Mouse (Mus musculus) neural tube, postnatal 0 days (tissue): ENCODE results near the gene Gm11563. TPM values are rescaled to one million over a fixed set of nuclear protein-coding genes. Genes with fewer than 3 reads are reported as not detected.

Experiments used
- polyA plus RNA-seq: library from polyadenylated mRNA; unstranded; fragments of >200 nt; fragmentation: Nextera tagmentation; extraction: Ambion mirVana; gene quantifications from 2 replicates; pipeline ENCODE4 v1.2.1, GENCODE M21; 2015

Gene Gm11563
- not detected in 2 replicates for polyA plus RNA-seq

GRCm38 (mm10) chr11:99658467-99659010 is at the start of gene Gm11563:
Gm11563 (minus strand) TSS chr11:99658960.

DNA sequence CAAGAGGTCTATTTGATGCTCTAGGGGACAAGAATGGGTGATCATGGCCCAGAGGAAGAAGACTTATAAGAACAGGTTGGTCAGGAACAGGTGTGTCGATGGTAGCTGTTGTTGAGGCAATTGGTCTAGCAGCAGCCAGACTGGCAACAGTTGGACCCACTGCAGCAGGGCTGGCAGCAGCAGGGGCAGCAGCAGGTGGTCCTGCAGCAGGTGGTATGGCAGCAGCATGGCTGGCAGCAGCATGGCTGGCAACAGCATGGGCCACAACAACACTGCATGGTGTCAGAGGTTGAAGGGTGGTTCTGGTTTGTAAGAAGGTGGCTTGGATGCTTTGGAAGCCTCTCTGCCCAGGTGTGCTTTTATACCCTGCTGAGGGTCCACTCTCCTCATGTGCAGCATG is 31.7 kb upstream of the Gm11563 start, which contains the start of gene Gm14190:
Gm14190 (minus strand) TSS at position 278 of the 400 bp plus-strand sequence.

GRCm38 (mm10) chr11:99665860-99666259 is 7.1 kb upstream of the Gm11563 start, which contains the start of gene Krtap4-6:
Krtap4-6 (minus strand) TSS chr11:99665960.

DNA sequence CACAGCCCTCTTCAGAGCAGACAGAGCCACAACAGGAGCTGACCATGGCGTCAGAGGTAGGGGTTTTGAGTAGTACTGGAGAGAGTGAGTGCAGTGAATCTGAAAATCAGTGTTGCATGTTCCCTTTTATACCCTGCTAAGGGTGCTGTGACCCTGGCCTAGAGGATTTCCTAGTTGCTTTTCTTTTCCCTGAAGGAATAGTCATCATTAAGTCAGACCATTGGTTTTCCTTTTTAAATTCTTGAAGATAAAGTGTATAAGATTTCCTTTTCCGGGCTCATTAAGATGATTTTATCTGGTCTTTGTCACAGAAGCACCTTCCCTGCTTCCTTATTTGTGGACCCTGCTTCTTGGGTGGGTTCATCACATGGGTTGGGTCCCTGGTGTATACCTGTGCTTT is 8.6 kb downstream of the Gm11563 start, which contains the start of gene Gm11555:
Gm11555 (minus strand) TSS at position 101 of the 400 bp plus-strand sequence.

GRCm38 (mm10) chr11:99643635-99644139 is 15.1 kb downstream of the Gm11563 start, which contains the start of gene Krtap4-7:
Krtap4-7 (minus strand) TSS chr11:99644089.

GRCm38 (mm10) chr11:99634653-99635134 is 24.1 kb downstream of the Gm11563 start, which contains the start of gene Krtap4-2:
Krtap4-2 (minus strand) TSS chr11:99635084.

DNA sequence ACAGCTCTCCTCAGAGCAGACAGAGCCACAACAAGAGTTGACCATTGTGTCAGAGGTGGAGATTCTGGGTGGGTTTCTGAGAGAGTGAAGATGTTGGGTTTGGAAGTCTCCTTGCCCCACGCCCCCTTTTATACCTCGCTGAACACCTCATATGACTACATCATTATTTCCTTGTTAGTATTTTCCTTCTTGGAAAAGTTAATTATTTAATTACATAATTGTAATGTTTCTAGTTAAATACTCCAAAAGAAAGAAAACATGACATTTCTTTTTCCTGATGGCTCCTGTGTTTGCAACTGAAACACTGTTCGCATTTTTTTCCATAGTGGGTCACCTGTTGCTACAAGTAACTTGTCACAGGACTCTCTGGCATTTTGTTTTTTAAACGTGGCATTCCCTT is 30.6 kb downstream of the Gm11563 start, which contains the start of gene Krtap4-1:
Krtap4-1 (minus strand) TSS at position 101 of the 400 bp plus-strand sequence.

GRCm38 (mm10) chr11:99620335-99620734 is 38.4 kb downstream of the Gm11563 start, which contains the start of gene Gm11562:
Gm11562 (minus strand) TSS chr11:99620435.

DNA sequence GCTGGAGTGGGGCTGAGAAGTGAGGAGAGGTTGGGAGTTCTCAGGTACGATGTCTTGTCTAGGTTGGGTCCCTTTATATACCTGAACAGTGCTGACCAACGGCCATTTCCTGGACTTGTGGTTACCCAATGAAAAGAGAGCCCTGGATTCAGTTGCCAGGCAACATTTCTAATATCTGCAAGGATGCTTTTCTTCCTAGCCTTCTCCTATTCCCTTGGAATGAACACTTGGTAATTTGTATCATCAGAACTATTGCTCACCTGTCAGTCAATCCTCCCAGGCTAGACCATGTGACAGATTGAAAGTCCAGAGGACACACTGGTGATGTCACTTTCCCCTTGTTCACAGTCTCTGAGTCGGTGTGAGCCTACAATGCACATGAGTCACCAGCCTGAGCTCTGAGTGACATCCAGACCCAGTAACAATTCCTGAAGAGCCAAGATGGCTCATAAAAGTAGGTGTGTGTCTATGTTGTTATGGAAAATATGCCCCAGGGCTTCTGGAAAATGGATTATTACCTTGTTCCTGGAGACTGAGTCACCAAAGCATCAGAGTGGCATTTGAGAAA is 43.9 kb downstream of the Gm11563 start, which contains the start of gene Krtap2-4:
Krtap2-4 (minus strand) TSS at position 51 of the 568 bp plus-strand sequence.

DNA sequence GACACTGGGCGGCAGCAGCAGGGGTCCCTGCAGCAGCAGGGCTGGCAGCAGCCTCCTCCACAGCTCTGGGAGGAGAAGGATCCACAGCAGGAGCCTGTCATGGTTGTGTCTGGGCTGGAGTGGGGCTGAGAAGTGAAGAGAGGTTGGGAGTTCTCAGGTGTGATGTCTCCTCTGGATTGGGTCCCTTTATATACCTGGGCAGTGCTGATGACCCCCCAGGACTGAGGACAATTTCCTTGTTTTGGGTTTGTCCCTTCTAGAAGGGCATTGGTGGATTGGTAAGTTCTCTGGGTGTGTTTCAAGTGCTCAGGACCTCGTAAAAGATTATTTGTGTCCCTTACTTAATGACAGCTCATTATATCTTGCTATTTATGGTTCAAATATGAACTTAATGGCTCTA is 48.7 kb downstream of the Gm11563 start, which contains the start of gene Gm11937:
Gm11937 (minus strand) TSS at position 101 of the 400 bp plus-strand sequence.

Other genes starting within 250 kb of the Gm11563 start
- 0.21 and 0.27 TPM in 2 replicates for gene Krt12, start 236.7 kb downstream of the Gm11563 start, polyA plus RNA-seq
- 0.08 and 0.19 TPM in 2 replicates for gene Krt20, start 220.8 kb downstream of the Gm11563 start, polyA plus RNA-seq
- 0.33 and 0.57 TPM in 2 replicates for gene Krt23, start 165.8 kb downstream of the Gm11563 start, polyA plus RNA-seq
- gene Krt39, start 137.6 kb downstream of the Gm11563 start, polyA plus RNA-seq: not detected in 2 replicates
- gene Krt40, start 115.8 kb downstream of the Gm11563 start, polyA plus RNA-seq: not detected in 2 replicates
- not detected in 2 replicates for gene Krtap3-3, start 108.1 kb downstream of the Gm11563 start, polyA plus RNA-seq
- not detected in 2 replicates for gene Krtap3-2, start 102.1 kb downstream of the Gm11563 start, polyA plus RNA-seq
- gene Gm11939, start 99.5 kb downstream of the Gm11563 start, polyA plus RNA-seq: not detected in 2 replicates
- gene Krtap3-1, start 92.3 kb downstream of the Gm11563 start, polyA plus RNA-seq: not detected in 2 replicates
- gene Krtap1-5, start 77.9 kb downstream of the Gm11563 start, polyA plus RNA-seq: not detected in 2 replicates
- gene Krtap1-4, start 75.3 kb downstream of the Gm11563 start, polyA plus RNA-seq: not detected in 2 replicates
- gene Krtap1-3, start 67.6 kb downstream of the Gm11563 start, polyA plus RNA-seq: not detected in 2 replicates
- gene Krtap9-3, start 60.9 kb downstream of the Gm11563 start, polyA plus RNA-seq: not detected in 2 replicates
- not detected in 2 replicates for gene Gm11938, start 55.7 kb downstream of the Gm11563 start, polyA plus RNA-seq
- not detected in 2 replicates for gene Gm11937, start 48.8 kb downstream of the Gm11563 start, polyA plus RNA-seq
- not detected in 2 replicates for gene Krtap2-4, start 44.1 kb downstream of the Gm11563 start, polyA plus RNA-seq
- not detected in 2 replicates for gene Gm11562, start 38.5 kb downstream of the Gm11563 start, polyA plus RNA-seq
- gene Krtap4-1, start 30.7 kb downstream of the Gm11563 start, polyA plus RNA-seq: not detected in 2 replicates
- not detected in 2 replicates for gene Krtap4-2, start 23.9 kb downstream of the Gm11563 start, polyA plus RNA-seq
- gene Krtap4-7, start 14.9 kb downstream of the Gm11563 start, polyA plus RNA-seq: not detected in 2 replicates
- gene Gm11555, start 8.7 kb downstream of the Gm11563 start, polyA plus RNA-seq: not detected in 2 replicates
- not detected in 2 replicates for gene Krtap4-6, start 7.0 kb upstream of the Gm11563 start, polyA plus RNA-seq
- gene Gm14190, start 31.8 kb upstream of the Gm11563 start, polyA plus RNA-seq: not detected in 2 replicates
- not detected in 2 replicates for gene Gm14180, start 75.3 kb upstream of the Gm11563 start, polyA plus RNA-seq
- not detected in 2 replicates for gene Gm11595, start 114.0 kb upstream of the Gm11563 start, polyA plus RNA-seq
- not detected in 2 replicates for gene Krtap4-8, start 121.7 kb upstream of the Gm11563 start, polyA plus RNA-seq
- gene Krtap4-9, start 126.2 kb upstream of the Gm11563 start, polyA plus RNA-seq: not detected in 2 replicates
- gene Gm11596, start 134.5 kb upstream of the Gm11563 start, polyA plus RNA-seq: not detected in 2 replicates
- not detected in 2 replicates for gene Gm11569, start 140.0 kb upstream of the Gm11563 start, polyA plus RNA-seq
- gene Gm11554, start 145.5 kb upstream of the Gm11563 start, polyA plus RNA-seq: not detected in 2 replicates
- gene Krtap4-13, start 150.9 kb upstream of the Gm11563 start, polyA plus RNA-seq: not detected in 2 replicates
- gene Gm11564, start 156.7 kb upstream of the Gm11563 start, polyA plus RNA-seq: not detected in 2 replicates
- gene 2300003K06Rik, start 179.1 kb upstream of the Gm11563 start, polyA plus RNA-seq: not detected in 2 replicates
- gene Krtap4-16, start 192.6 kb upstream of the Gm11563 start, polyA plus RNA-seq: not detected in 2 replicates
- not detected in 2 replicates for gene Gm11568, start 199.0 kb upstream of the Gm11563 start, polyA plus RNA-seq
- gene Gm11559, start 205.5 kb upstream of the Gm11563 start, polyA plus RNA-seq: not detected in 2 replicates
- gene Krtap9-1, start 214.4 kb upstream of the Gm11563 start, polyA plus RNA-seq: not detected in 2 replicates
- gene Gm11567, start 220.2 kb upstream of the Gm11563 start, polyA plus RNA-seq: not detected in 2 replicates
- gene Krtap31-1, start 249.0 kb upstream of the Gm11563 start, polyA plus RNA-seq: not detected in 2 replicates